Mouse (Mus musculus) spleen, postnatal 36 days (tissue): Measurements from ENCODE around the gene Tuba1b.
"Not testable (repeated sequence)": the region's sequence is repeated elsewhere in the genome, so short reads cannot be mapped to it uniquely, and the experiment has no call there.

Source experiments
- DNase-seq, 2 experiments: peaks; one replicate each; pipeline ENCODE4 v3.0.0; 2022; ENCODE audit warnings: low spot score in 2 of 2, mixed read lengths in 1 of 2

Gene Tuba1b

DNA sequence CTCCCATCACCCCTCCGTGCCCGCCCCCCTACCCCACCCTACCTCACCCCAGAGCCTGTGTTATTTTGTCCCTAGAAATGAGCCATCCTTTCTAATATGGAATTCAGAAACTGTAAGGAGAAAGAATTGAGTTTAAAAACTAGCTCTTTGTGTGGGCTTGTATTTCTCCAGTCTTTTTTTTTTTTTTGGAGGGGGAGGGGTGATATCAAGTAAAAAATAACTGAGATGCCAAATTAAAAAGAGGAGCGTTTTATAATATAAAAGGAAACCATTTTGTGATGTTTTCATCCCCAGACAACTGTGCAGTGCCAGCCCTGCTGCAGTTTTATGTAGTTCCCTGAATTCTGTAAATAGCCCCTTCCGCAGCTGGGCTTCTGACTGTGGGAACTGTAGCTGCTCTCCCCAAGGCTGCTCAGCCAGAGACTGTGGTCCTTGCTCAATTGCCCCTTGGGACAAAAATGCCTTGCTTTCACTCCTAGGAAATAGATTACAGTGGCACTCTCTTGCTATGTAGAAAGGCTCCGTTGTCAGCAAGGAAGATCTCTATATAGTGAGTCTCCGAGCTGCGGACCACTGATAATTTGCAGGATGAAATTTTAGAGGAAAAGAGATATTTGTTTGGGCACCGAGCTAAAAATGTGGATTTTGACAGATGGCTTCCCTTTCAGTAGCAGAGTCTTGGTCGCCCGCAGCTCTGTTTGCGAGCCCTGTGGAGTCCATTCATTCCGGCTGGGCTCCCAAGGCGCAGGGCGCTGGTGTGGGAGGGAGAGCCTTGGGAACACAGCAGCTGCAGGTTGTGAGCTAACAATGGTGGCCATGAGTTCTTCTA is 20.3 kb upstream of the Tuba1b start:
- no peak for DNase-seq

DNA sequence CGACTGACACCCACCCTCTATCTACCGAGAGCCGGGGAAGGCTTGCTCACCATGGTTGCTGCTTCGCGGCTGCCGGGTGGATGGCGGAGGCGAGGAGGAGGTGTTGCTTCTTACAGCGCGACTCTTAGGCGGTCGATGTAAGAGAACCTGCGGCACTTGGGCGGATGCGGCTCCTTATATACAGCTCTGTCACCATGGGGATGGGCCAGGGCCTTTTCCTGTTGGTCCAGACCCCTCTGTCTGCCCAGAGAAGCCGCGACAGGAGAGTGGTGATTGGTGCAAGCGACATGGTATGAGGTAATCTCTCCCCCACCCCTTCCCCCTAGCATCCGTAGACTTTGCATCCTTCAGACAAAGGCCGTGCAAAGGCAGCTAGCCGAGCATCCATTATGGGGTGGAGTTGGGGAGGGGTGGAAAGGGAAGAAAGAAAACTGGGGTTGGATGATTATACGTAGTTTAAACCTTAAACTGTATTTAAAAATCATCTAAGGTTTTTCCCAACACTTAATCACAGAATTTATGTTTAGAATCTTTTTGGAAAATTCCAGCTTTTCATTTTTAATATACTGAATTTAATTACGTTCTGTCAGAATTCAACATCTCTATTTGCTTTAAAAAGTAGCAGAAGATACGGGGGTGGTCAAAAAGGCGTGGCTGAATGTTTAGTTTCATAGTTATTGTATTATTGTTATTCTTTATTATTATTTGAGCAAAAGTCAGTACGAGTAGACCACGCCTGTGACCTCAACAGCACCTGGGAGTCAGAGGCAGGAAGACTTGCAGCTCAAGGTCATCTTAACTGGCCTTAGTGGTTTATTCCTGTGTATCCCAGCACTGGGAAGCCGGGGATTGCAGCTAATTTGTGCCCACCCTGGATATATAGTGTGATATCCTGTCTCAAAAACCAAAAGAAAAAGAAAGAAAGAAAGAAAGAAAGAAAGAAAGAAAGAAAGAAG is 19.3 kb upstream of the Tuba1b start, which contains the start of the genes Gm49450 and Tuba1a:
Gene Gm49450 (minus strand): TSS at position 151 of the 956 bp plus-strand sequence.
Gene Tuba1a (minus strand): TSS at position 303 of the 956 bp plus-strand sequence.
- peak; percentile 95 for DNase-seq

DNA sequence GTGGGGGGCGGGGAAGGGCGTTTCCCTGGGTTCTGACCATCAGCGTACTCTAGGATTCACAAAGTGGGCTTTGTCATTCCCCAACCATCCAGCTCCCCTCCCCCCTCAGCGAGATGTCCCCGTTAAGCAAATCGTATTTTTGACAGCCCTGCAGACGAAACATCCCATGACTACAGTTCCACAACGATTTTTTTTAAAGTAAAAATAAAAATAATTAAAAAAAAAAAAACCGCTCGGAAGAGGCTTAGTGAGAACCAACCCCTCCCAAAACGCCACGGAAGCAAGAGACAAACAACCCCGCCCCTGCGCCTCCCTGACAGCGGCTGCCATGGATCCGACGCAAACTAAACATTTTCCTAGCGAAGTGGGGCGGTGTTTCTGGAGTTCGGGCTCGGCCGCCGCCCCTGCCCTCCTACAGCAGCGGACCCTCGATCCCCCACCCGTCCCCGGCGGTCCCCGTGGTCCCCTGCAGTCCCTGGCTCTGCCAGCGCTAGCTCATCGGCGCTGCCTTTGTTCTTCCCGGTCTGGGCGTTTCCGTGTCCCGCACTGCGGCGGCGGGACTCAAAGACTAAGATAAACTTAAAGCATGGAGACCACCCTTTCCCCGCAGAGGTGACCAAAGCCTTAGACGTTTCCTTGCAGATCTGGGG is 18.5 kb upstream of the Tuba1b start:
- peak in 1 of 2 experiments; percentile 68 for DNase-seq

DNA sequence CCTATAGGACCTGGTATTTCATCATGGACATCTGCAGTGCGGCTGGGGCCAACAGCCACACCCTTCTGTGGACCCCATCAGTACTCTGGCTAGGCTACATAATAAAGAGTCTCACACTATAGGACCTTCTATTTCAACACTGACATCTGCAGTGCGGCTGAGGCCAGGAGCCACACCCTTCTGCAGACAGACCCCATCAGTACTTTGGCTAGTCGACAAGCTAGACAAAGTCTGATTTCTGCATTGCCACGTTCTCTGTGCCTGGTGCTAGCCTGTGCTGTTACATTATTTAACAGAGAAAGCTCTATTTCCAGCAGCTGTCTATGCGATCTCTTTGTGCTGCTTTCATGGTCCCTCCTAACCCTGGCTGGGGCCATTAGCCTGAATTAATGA is 17.7 kb upstream of the Tuba1b start:
- DNase-seq = no peak

DNA sequence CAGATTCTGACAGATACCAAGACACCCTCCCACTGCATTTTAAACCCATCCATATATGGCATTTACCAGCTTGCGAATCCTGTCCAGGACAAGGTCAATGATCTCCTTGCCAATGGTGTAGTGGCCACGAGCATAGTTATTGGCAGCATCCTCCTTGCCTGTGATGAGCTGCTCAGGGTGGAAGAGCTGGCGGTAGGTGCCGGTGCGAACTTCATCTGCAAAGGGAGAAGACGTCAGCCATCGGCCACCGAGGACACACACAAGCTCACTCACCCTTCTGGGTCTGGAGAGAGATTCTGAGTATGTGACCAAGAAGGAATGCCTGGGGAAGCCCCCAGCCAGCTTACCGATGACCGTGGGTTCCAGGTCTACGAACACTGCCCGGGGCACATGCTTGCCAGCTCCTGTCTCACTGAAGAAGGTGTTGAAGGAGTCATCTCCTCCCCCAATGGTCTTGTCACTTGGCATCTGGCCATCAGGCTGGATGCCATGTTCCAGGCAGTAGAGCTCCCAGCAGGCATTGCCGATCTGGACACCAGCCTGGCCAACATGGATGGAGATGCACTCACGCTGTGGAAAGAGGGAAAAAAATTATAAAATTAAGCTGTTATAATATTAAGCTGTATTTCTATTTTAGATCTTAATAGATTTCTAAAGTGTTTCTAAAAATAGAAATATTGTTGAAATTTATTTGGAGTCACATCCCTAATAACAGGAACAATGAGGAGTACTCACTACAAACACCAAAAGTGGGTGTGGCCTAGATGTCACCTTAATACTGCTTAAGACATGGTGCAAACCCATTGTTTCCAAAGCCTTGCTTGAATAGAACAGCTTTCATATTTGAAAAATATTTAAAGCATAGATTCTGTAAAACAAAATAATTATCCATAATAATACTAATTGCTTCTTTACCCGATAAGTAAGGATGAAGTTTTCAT is 17.0 kb upstream of the Tuba1b start:
- DNase-seq = not testable (repeated sequence)

DNA sequence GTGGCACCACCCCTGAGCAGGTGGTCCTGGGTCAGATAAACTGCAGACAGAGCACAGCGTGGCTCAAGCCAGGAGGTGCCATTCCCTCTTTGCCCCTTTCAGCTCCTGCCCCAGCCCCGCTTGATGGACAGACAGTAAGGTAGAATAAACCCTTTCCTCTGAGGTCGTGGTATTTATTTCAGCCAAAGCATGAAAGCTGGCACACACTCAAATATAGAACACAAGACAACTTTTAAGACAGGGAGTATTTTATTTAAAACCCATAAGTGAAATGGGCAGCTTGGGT is 15.2 kb upstream of the Tuba1b start:
- DNase-seq = no peak

DNA sequence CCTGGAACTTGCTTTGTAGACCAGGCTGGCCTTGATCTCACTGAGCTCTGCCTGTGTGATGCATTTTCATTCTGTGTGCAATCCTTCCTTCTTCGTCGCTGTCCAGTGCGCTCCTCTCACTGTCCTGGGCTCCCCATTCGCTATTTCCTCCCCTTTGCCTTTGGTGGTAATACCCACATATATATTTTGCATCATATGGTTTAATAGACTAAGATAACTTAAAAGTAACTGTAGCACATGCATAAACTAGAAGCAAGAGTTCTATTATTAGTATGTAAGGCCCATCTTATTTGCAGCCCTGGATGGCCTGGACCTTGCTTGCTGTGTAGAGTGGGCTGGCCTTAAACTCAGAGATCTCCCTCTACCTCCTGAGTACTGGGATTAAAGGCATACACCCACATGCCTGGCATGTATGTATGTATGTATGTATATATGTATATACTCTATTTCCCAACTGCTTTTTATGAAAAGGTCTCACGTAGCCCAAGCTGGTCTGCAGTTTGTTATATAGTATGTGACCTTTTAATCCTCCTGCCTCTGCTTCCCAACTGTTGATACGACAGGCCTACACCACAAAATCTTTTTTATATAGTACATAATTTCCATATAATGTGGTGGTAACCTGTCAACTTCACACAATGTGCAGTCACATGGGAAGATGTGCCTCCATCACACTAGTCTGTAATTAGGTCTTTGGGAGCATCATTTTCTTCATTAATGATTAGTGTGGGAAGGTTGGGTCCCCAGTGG is 14.7 kb upstream of the Tuba1b start:
- no peak for DNase-seq

DNA sequence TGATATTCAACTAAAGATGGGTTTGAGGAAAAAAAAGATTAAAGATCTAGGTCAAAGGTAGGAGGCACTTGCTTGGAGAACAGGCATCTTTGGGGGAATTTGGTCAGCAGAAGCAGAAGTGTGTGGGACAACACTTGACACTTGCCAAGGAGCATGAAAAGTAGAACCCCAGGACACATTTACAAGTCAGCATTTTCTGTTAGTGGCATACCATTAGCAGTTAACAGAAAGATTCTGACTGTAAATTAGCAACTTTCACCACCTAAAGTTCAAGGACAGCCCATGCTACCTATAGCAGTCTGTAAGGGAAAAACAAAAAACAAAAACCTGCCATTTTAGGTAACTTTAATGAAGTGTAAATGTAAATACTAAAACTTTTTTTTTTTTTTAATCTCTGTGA is 14.0 kb upstream of the Tuba1b start:
- DNase-seq = no peak

DNA sequence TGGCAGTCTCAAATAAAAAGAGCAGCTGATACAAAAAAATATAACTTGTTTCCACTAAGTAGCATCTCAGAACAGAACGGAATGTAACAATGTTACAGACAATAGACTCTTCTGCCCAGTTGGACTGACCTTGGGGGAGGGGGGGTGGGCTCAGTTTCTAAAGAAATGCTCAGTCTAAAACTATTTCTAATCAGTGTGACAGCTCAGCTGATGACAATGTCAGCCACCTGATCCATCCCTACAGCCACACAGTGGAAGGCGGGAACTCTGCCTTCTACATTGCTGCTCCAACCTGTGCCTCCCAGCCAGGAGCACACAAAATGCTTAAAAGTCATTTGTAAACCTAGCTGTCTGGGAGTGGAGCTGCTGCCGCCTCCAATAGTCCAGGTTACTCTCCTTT is 13.5 kb upstream of the Tuba1b start:
- no peak for DNase-seq

DNA sequence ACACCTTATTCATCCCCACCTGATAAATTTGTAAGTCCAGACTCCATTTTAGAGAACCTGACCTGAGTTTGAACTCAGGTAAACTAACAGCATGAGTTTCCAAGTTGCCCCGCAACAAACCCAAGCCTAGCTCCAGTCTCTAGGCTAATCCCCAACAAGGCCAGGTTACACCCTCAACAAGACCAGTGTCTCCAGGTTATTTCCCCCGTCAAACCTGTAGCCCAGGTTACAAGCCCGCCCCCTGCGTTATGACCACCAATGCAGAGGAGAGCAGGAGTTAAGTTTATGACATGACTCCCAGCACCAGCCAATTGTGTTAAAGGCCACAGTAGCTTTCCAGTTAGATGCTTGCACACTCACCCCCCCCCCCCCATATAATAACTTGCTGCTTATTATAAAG is 8.8 kb upstream of the Tuba1b start:
- no peak for DNase-seq

DNA sequence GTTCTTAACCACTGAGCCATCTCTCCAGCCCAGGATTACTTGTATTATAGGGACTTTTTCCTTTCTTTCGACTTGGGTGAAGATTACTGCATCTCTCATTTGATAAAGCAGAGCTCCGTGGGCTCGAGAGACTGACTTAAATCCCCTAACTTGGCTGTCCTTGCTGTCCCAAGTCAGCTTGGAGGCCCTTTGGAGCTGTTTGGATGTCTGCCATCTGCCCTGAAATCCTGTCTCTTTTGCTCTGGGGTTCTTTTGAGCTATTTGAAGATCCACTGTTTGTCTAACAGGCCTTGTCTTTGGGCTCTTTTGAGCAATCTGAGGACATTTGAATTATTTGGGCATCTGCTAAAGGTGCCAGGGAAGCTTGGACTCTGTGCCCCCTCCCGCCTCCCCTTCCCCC is 7.7 kb upstream of the Tuba1b start:
- no peak for DNase-seq

DNA sequence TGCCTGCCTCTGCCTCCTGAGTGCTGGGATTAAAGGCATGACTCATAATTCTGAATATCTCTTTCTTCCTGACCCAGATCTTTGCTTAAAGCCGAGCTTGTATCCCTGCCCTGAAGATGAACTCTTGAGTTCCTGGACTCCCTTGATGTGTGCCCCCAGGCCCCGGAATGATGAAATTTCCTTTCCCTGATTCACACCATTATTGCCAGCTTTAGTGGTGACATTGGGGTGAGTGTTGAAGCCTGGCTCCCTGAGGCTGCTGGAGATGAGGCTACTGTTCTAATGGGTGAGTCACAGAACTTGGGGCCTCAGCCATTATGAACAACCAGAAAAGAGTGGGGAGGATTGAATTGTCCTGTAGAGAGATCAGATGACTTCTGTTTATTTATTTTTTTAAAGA is 7.2 kb upstream of the Tuba1b start:
- no peak for DNase-seq

DNA sequence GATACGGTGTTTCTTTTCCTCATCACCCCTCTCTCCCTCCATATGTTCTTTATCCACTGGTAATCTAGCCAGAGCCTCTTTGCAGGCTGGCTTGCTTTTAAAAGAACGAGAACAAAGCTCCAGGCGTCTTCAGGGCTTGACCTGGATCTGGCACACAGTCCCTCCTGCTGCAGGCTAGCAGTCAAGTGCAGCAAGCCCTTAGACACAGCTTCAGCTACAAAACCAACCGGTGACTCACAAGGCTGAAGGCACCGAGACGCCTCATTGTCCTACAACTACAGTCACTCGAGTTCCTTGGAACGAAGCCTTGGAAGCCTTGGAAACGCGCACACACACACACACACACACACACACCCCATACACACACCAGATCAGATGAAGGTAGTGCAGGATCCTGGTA is 6.5 kb upstream of the Tuba1b start:
- DNase-seq = no peak

DNA sequence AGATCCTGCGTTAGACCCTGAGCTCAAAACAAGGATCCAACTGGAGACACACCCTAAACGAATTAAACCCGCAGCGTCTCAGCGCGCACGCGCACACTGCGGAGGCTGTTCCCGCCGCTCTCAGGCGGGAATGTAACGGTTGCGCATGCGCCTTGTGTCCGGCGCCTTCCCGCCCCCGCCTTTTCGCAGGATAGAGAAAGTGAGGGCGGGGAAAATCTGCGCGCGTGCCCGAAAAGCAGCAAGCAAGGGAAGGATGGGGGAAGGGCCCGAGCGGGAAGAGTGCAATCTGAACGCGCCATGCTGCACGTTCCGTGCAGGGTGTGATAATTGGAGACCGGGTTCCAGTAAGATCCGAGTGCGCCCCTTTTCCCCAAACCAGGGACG is 540 bp downstream of the Tuba1b start:
- DNase-seq = peak; percentile 90 to 94

DNA sequence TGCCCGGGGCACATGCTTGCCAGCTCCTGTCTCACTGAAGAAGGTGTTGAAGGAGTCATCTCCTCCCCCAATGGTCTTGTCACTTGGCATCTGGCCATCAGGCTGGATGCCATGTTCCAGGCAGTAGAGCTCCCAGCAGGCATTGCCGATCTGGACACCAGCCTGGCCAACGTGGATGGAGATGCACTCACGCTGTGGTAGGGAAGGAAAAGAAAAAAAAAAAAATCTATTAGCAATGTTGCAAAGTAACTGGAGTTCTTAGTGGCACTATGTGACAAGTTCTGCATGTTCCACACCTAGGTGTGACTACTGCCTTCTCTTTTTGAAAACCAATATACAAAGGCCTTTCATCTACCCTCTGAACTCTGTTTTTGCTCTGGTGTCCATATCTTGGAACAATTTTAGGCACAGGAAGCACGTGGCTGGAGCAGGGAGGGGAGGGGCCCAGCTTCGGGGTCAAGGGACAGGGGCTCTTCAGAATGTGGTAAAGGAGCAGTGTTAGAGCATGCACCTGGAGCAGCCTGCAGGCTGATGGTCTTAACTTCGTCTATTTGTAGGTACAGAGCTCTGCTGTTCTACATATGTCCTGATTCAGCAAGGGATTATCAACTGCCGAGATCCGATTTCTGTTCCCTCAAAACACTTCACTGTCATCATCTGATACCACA is 1.2 kb downstream of the Tuba1b start:
- not testable (repeated sequence) for DNase-seq

DNA sequence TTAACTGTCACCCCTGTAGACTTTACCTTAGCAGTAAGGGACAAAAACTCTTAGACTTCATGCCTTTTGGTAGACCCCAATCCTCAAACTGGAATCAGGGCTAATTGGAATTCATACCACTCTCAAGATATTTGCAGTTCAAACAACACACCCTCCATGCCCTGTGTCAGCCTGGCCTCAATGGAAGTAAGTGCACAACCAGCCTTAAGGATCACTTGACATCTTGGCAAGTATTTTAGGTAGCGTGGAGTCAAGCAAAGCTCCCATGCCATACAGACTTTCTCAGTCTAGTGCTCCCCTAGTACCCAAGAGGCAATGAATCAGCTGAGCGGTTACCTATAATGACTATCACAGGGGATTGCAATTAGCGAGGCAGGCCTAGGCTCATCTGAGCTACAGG is 3.4 kb downstream of the Tuba1b start:
- DNase-seq = no peak

DNA sequence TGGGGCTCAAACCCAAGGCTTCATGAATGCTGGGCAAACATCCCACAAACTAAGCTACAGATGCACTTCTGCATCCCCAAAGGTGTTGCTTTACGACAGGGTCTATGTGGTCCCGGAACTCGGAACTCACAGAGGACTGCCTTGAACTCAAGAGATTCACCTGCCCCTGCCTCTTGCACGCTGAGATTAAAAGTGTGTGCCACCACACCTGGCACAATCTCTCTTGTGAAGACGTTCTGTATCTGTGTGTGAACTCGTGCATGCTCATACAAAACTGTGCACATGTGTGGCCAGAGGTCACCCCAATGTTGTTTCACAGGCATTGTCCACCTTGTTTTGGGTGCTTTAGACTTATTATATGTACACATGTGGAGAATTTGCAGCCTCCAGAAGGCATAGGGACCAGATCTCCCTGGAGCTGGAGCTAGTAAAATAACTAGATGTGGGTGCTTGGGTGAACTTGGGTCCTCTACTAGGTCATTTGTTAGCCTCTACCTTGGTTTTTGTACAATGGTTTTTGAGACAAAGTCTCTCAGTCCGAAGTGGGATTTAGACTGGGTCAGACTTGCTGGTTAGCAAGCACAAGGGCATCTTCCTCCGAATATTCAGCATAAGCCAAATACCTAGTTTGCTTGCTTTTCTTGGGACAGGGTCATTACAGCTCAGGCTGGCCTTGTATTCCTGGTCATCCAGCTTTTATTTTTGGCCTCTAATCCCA is 4.2 kb downstream of the Tuba1b start:
- DNase-seq = no peak

DNA sequence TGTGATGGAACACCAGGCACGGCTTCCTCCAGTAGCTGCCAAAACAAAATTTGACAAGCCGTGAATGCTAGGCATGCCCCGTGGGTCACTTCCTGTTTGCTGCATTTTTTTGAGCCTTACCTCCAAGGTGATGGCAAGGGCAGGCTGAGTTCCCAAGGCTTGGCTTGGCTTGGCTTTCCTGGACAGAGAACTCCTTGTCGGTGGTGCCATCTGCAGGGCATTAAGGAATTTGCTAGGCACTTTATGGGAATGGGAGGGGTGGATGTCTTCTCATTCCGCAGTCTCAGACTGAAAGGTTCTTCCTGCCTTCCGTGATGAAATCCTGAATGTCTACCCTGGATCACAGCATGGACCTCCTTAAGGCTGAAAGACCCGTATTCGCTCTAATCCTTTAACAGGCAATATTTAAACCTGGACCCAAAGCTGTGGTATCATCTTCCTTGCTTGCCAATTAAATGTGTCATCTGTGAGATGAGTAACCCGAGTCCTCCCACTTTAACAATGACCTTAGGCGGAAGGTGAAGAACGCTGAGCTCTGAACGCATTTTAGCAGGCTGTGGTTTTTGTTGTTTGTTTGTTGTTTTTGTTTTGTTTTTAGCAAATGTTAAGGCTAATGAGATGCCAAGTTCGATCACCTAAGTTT is 5.6 kb downstream of the Tuba1b start:
- DNase-seq = peak in 1 of 2 experiments; percentile 41

DNA sequence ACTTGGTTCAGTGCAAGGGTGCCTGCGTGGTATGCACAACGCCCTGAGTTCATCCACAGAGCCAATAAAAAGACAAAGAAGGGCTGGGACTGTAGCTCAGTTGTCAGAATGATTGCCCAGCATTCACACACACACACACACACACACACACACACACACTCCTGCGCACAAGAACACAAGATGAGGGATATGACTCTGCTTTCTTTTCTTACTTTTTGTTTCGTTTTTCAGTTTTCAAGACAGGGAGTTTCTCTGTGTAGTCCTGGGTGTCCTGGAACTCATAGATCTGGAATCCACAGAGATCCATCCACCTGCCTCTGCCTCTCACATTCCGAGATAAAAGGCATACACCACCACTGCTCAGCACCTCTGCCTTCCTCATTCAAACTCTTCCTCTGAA is 6.8 kb downstream of the Tuba1b start:
- DNase-seq = no peak
